Mouse (Mus musculus) frontal cortex, adult (tissue): ENCODE measurements around the gene Abhd2.
A peak's percentile ranks its signal among the peaks of the same experiment; 100 is the strongest.

ENCODE experiments used
- ATAC-seq: cut with Nextera tagmentation; 2 replicates; pipeline ENCODE4 v1.9.2; 2017; ENCODE audit warnings: mild to moderate bottlenecking, moderate library complexity, mixed read lengths; ENCODE audit not compliant: low TSS enrichment

Abhd2 gene

GRCm38 (mm10) chr7:79272789-79273718, at the start of gene Abhd2:
Abhd2 (plus strand) TSS chr7:79273199.
- ATAC-seq, result peak; percentile 85

- ATAC-seq, result no peak
These were observed 47.5 kb upstream of the Abhd2 start for GRCm38 (mm10) chr7:79225477-79225876.

GRCm38 (mm10) chr7:79226172-79226571, 46.8 kb upstream of the Abhd2 start:
- no peak for ATAC-seq

- ATAC-seq, result no peak
These were observed 46.0 kb upstream of the Abhd2 start for GRCm38 (mm10) chr7:79226834-79227486.

GRCm38 (mm10) chr7:79228471-79228870, 44.5 kb upstream of the Abhd2 start:
- ATAC-seq, result peak; percentile 70

GRCm38 (mm10) chr7:79231577-79231976, 41.4 kb upstream of the Abhd2 start:
- ATAC-seq, result no peak

- no peak for ATAC-seq
These were observed 41.0 kb upstream of the Abhd2 start for GRCm38 (mm10) chr7:79232048-79232447.

GRCm38 (mm10) chr7:79238741-79239140, 34.3 kb upstream of the Abhd2 start:
- no peak for ATAC-seq

GRCm38 (mm10) chr7:79241931-79242625, 30.9 kb upstream of the Abhd2 start:
- ATAC-seq, result no peak

- ATAC-seq, result no peak
These were observed 29.8 kb upstream of the Abhd2 start for GRCm38 (mm10) chr7:79243236-79243635.

GRCm38 (mm10) chr7:79246039-79246670, 26.8 kb upstream of the Abhd2 start:
- peak; percentile 87 for ATAC-seq

GRCm38 (mm10) chr7:79247408-79247807, 25.6 kb upstream of the Abhd2 start:
- ATAC-seq, result no peak

GRCm38 (mm10) chr7:79247881-79248389, 25.1 kb upstream of the Abhd2 start:
- ATAC-seq, result no peak

GRCm38 (mm10) chr7:79249581-79249980, 23.4 kb upstream of the Abhd2 start:
- ATAC-seq, result no peak

GRCm38 (mm10) chr7:79254248-79254888, 18.6 kb upstream of the Abhd2 start:
- ATAC-seq, result peak; percentile 76

GRCm38 (mm10) chr7:79255350-79255749, 17.6 kb upstream of the Abhd2 start:
- peak; percentile 89 for ATAC-seq

GRCm38 (mm10) chr7:79255752-79256151, 17.2 kb upstream of the Abhd2 start:
- ATAC-seq, result no peak; the same call in 1 of the 2 replicates

- ATAC-seq, result no peak
These were observed 16.3 kb upstream of the Abhd2 start for GRCm38 (mm10) chr7:79256716-79257115.

- no peak for ATAC-seq
These were observed 13.9 kb upstream of the Abhd2 start for GRCm38 (mm10) chr7:79258981-79259542.

GRCm38 (mm10) chr7:79262478-79262877, 10.5 kb upstream of the Abhd2 start:
- ATAC-seq, result no peak

GRCm38 (mm10) chr7:79263776-79264175, 9.2 kb upstream of the Abhd2 start:
- ATAC-seq, result no peak
